Mouse (Mus musculus) cortical plate, adult 2 months (tissue): ENCODE results near the gene Tnnc1. TPM values are rescaled to one million over a fixed set of nuclear protein-coding genes. Genes with fewer than 3 reads are reported as not detected.

ENCODE experiments used
- H3K27ac ChIP-seq: fragments of 200-500 bp; 2 replicates; pipeline ENCODE4 v1.5.1; 2012; ENCODE audit warnings: low read length, control low read depth, inconsistent platforms; ENCODE audit not compliant: insufficient read depth
- H3K4me1 ChIP-seq: fragments of 200-500 bp; 2 replicates; pipeline ENCODE4 v1.6.1; 2011; ENCODE audit warnings: low read length; ENCODE audit not compliant: control insufficient read depth, insufficient read depth
- H3K4me3 ChIP-seq: fragments of 200-500 bp; 2 replicates; pipeline ENCODE4 v1.5.1; 2011; ENCODE audit warnings: mild to moderate bottlenecking, low read length, control low read depth; ENCODE audit not compliant: insufficient read depth
- CTCF ChIP-seq: fragments of 200-500 bp; IDR thresholded peaks from 2 replicates; pipeline ENCODE4 v1.5.1; 2011; ENCODE audit warnings: mild to moderate bottlenecking, control low read depth, low read length; ENCODE audit not compliant: insufficient read depth; ENCODE audit errors: extremely low read depth
- POLR2A ChIP-seq: fragments of 200-500 bp; IDR thresholded peaks from 2 replicates; pipeline ENCODE4 v1.6.1; 2011; ENCODE audit warnings: mild to moderate bottlenecking, low read length, control low read depth; ENCODE audit not compliant: insufficient read depth; ENCODE audit errors: extremely low read depth
- polyA plus RNA-seq: library from polyadenylated mRNA; depleted of rRNA; stranded (reverse); fragments of >200 nt; gene quantifications from 2 replicates; pipeline ENCODE4 v1.2.3, GENCODE M21; 2012

Tnnc1 gene
- polyA plus RNA-seq, 1 experiment, result 50.1 TPM

GRCm38 (mm10) chr14:31181512-31181911 is 26.6 kb upstream of the Tnnc1 start:
- Histone ChIP-seq H3K4me3 (no peak overlapping the region), H3K27ac (no peak overlapping the region), H3K4me1 (no peaks in the 10 kb centered on the region)
- TF ChIP-seq CTCF (no peak), POLR2A (no peak)

- H3K4me1 ChIP-seq, result no peaks in the 10 kb centered on the region
- H3K4me3 ChIP-seq, result no peak overlapping the region
- no peak for TF ChIP-seq POLR2A
- TF ChIP-seq CTCF, result no peak
- H3K27ac ChIP-seq, result no peak overlapping the region
Measured at GRCm38 (mm10) chr14:31182786-31183290, 25.3 kb upstream of the Tnnc1 start.

GRCm38 (mm10) chr14:31183541-31183940 is 24.6 kb upstream of the Tnnc1 start:
- H3K4me3 ChIP-seq, result no peak overlapping the region
- peak overlapping the region; percentile 14; the same call in 1 of the 2 replicates for H3K27ac ChIP-seq
- H3K4me1 ChIP-seq, result 0 out of 2 replicates have a peak, but pooled peaks cover 1% of the 10 kb centered on the region
- no peak for TF ChIP-seq POLR2A
- no peak for TF ChIP-seq CTCF

GRCm38 (mm10) chr14:31184195-31184594 is 23.9 kb upstream of the Tnnc1 start:
- H3K4me3 ChIP-seq, result no peak overlapping the region
- H3K27ac ChIP-seq, result peak overlapping the region; percentile 21; the same call in 1 of the 2 replicates
- 0 out of 2 replicates have a peak, but pooled peaks cover 1% of the 10 kb centered on the region for H3K4me1 ChIP-seq
- TF ChIP-seq POLR2A, result no peak
- TF ChIP-seq CTCF, result no peak

- H3K4me3 ChIP-seq, result no peak overlapping the region
- H3K27ac ChIP-seq, result no peak overlapping the region
- H3K4me1 ChIP-seq, result 0 out of 2 replicates have a peak, but pooled peaks cover 1% of the 10 kb centered on the region
- TF ChIP-seq CTCF (no peak), POLR2A (no peak)
Measured at GRCm38 (mm10) chr14:31186656-31187055, 21.5 kb upstream of the Tnnc1 start.

- Histone ChIP-seq H3K4me1 (0 out of 2 replicates have a peak, but pooled peaks cover 1% of the 10 kb centered on the region), H3K27ac (no peak overlapping the region), H3K4me3 (no peak overlapping the region)
- TF ChIP-seq POLR2A (no peak), CTCF (no peak)
Measured at GRCm38 (mm10) chr14:31188771-31189181, 19.3 kb upstream of the Tnnc1 start.

GRCm38 (mm10) chr14:31189348-31189747 is 18.8 kb upstream of the Tnnc1 start:
- no peak for TF ChIP-seq CTCF
- TF ChIP-seq POLR2A, result no peak
- Histone ChIP-seq H3K4me3 (no peak overlapping the region), H3K4me1 (peaks cover 1% of the 10 kb centered on the region; the same call in 1 of the 2 replicates), H3K27ac (no peak overlapping the region)

- no peak overlapping the region for H3K4me3 ChIP-seq
- peaks cover 6% of the 10 kb centered on the region; the same call in 1 of the 2 replicates for H3K4me1 ChIP-seq
- no peak overlapping the region for H3K27ac ChIP-seq
- TF ChIP-seq POLR2A (no peak), CTCF (no peak)
Measured at GRCm38 (mm10) chr14:31191936-31192335, 16.2 kb upstream of the Tnnc1 start.

GRCm38 (mm10) chr14:31193791-31194190 is 14.3 kb upstream of the Tnnc1 start:
- Histone ChIP-seq H3K27ac (no peak overlapping the region), H3K4me1 (peaks cover 4% of the 10 kb centered on the region; the same call in 1 of the 2 replicates)
- TF ChIP-seq CTCF (no peak), POLR2A (no peak)

GRCm38 (mm10) chr14:31194441-31194840 is 13.7 kb upstream of the Tnnc1 start:
- H3K4me1 ChIP-seq, result peaks cover 6% of the 10 kb centered on the region; the same call in 1 of the 2 replicates
- no peak overlapping the region for H3K27ac ChIP-seq
- H3K4me3 ChIP-seq, result no peak overlapping the region
- no peak for TF ChIP-seq CTCF
- no peak for TF ChIP-seq POLR2A

More at GRCm38 (mm10) chr14:31193791-31194190, 14.3 kb upstream of the Tnnc1 start:
- no peak overlapping the region for H3K4me3 ChIP-seq
